7 mouse cellular contexts compared by ENCODE assay signal in the genomic region with DNA sequence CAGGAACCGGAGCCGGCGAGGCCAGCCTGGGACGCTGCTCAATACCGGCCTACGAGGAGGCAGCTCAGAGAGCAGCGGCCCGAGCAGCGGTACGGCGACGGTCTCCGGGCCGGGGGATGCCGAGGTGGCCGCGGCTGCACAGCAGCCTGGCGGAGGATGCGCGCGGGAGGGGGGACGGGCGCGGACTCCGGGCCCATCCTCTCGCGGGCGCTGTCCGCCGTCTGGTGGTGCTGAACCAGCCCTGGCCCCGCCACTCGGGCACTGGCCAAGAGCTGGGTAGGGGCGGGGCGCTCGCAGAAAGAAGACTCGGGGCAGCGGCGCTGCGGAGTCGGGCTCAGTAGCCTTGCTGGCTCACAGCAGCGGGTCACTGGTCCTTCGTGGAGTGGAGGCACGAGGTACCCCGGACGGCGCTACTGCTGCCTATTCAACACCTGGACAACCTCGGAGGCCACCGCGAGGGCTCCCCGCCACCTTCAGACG. TPM values are rescaled to one million over a fixed set of nuclear protein-coding genes. Genes with fewer than 3 reads are reported as not detected.
DNase-seq lines count a peak whose midpoint lies in the region; ATAC-seq and TF ChIP-seq lines count a peak whose summit lies in the region.

No protein-coding gene starts in this region.

- peaks cover 17% of the 10 kb centered on the region for H3K4me1 ChIP-seq in embryonic facial prominence, embryonic 14.5 days (ENCODE audit: control insufficient read depth, insufficient read depth, low read length)
- peaks cover 36% of the 10 kb centered on the region for H3K4me1 ChIP-seq in heart, embryonic 10.5 days
- peaks cover 22% of the 10 kb centered on the region; the same call in 1 of the 2 replicates for H3K4me1 ChIP-seq in limb, embryonic 14.5 days (ENCODE audit: control insufficient read depth, insufficient read depth, low read length)
- H3K4me1 ChIP-seq in midbrain, embryonic 16.5 days (ENCODE audit: control insufficient read depth, insufficient read depth, low read length): peaks cover 43% of the 10 kb centered on the region

- peak overlapping the region; percentile 52 for H3K9ac ChIP-seq in embryonic facial prominence, embryonic 14.5 days (ENCODE audit: low read depth, low read length)
- H3K9ac ChIP-seq in limb, embryonic 14.5 days (ENCODE audit: low read depth, low read length, severe bottlenecking): no peak overlapping the region
- peak overlapping the region; percentile 83 for H3K9ac ChIP-seq in midbrain, embryonic 16.5 days (ENCODE audit: low read depth, low read length)

- H3K36me3 ChIP-seq in embryonic facial prominence, embryonic 14.5 days (ENCODE audit: control insufficient read depth, insufficient read depth, low read length): no peaks in the 10 kb centered on the region
- H3K36me3 ChIP-seq in heart, embryonic 10.5 days: no peaks in the 10 kb centered on the region
- no peaks in the 10 kb centered on the region for H3K36me3 ChIP-seq in limb, embryonic 14.5 days (ENCODE audit: control insufficient read depth, insufficient read depth, low read length)
- no peaks in the 10 kb centered on the region for H3K36me3 ChIP-seq in midbrain, embryonic 16.5 days (ENCODE audit: control insufficient read depth, insufficient read depth, low read length)

- peak overlapping the region; percentile 100 for H3K4me2 ChIP-seq in embryonic facial prominence, embryonic 14.5 days (ENCODE audit: low read depth, low read length)
- peak overlapping the region; percentile 100 for H3K4me2 ChIP-seq in limb, embryonic 14.5 days (replicated peaks; ENCODE audit: low read depth, low read length, severe bottlenecking)
- H3K4me2 ChIP-seq in midbrain, embryonic 16.5 days (ENCODE audit: low read length): peak overlapping the region; percentile 86

- no peaks in the 10 kb centered on the region for H3K9me3 ChIP-seq in embryonic facial prominence, embryonic 14.5 days (ENCODE audit: control insufficient read depth, low read length)
- no peaks in the 10 kb centered on the region for H3K9me3 ChIP-seq in heart, embryonic 10.5 days
- H3K9me3 ChIP-seq in limb, embryonic 14.5 days (ENCODE audit: control insufficient read depth, low read length): no peaks in the 10 kb centered on the region
- no peaks in the 10 kb centered on the region for H3K9me3 ChIP-seq in midbrain, embryonic 16.5 days (replicated peaks; ENCODE audit: control insufficient read depth, low read length, poor library complexity, severe bottlenecking)

- H3K4me3 ChIP-seq in embryonic facial prominence, embryonic 14.5 days (ENCODE audit: low read depth, low read length): peak overlapping the region; percentile 65
- H3K4me3 ChIP-seq in heart, embryonic 10.5 days: peak overlapping the region; percentile 72
- peak overlapping the region; percentile 60 for H3K4me3 ChIP-seq in limb, embryonic 14.5 days (replicated peaks; ENCODE audit: low read length)
- H3K4me3 ChIP-seq in midbrain, embryonic 16.5 days (ENCODE audit: low read depth, low read length): peak overlapping the region; percentile 69

- peak; percentile 81 for DNase-seq in brain, adult 2 months (ENCODE audit: low read depth, low spot score)
- DNase-seq in embryonic facial prominence, embryonic 14.5 days (ENCODE audit: low spot score): peak; percentile 84
- DNase-seq in heart, embryonic 10.5 days (ENCODE audit: low spot score): peak; percentile 90
- peak; percentile 77 to 89 for DNase-seq in kidney, adult 8-10 months
- DNase-seq in limb, embryonic 14.5 days (ENCODE audit: low spot score): peak; percentile 66
- peak; percentile 68 to 88 for DNase-seq in spleen, postnatal 10 days (ENCODE audit: low spot score in 2 of 2)

- H3K27me3 ChIP-seq in embryonic facial prominence, embryonic 14.5 days (replicated peaks; ENCODE audit: control insufficient read depth, insufficient read depth, low read length): peaks cover 67% of the 10 kb centered on the region
- H3K27me3 ChIP-seq in heart, embryonic 10.5 days (ENCODE audit: insufficient read depth, poor library complexity, severe bottlenecking): peaks cover 76% of the 10 kb centered on the region
- peaks cover 63% of the 10 kb centered on the region for H3K27me3 ChIP-seq in limb, embryonic 14.5 days (ENCODE audit: control insufficient read depth, insufficient read depth, low read length)
- no peaks in the 10 kb centered on the region for H3K27me3 ChIP-seq in midbrain, embryonic 16.5 days (ENCODE audit: control insufficient read depth, insufficient read depth, low read depth, low read length)

- peak; percentile 91 for ATAC-seq in embryonic facial prominence, embryonic 14.5 days (ENCODE audit: low read depth)
- ATAC-seq in limb, embryonic 14.5 days (ENCODE audit: low FRiP score, low read depth): peak; percentile 87
- peak; percentile 70 for ATAC-seq in midbrain, embryonic 16.5 days

- 2% methylated on average over 22 of the region's 51 CpGs for WGBS in embryonic facial prominence, embryonic 14.5 days
- WGBS in heart, embryonic 10.5 days: under 1% methylated on average over 51 of the region's 51 CpGs
- 3% methylated on average over 20 of the region's 51 CpGs for WGBS in limb, embryonic 14.5 days
- WGBS in midbrain, embryonic 16.5 days: under 1% methylated on average over 44 of the region's 51 CpGs

- no peak for TF ChIP-seq POLR2A in limb, embryonic 14.5 days (IDR thresholded peaks at IDR 0.05; ENCODE audit: borderline replicate concordance, extremely low read depth, insufficient read depth, insufficient read length)

- H3K27ac ChIP-seq in embryonic facial prominence, embryonic 14.5 days (replicated peaks; ENCODE audit: low read depth, low read length): no peak overlapping the region
- H3K27ac ChIP-seq in heart, embryonic 10.5 days: peak overlapping the region; percentile 60
- no peak overlapping the region for H3K27ac ChIP-seq in limb, embryonic 14.5 days (replicated peaks; ENCODE audit: low read depth, low read length)
- H3K27ac ChIP-seq in midbrain, embryonic 16.5 days (ENCODE audit: low read length): peak overlapping the region; percentile 96

RNA-seq across cellular contexts. Expression of gene Trim67, which starts 0.3 kb away (rescaled TPM):
- 0.97 and 1.1 TPM in 2 replicates for polyA plus RNA-seq in embryonic facial prominence, embryonic 14.5 days (2014; fragmentation: Nextera tagmentation; extraction: Ambion mirVana)
- 0.05 and 0.10 TPM in 2 replicates for polyA plus RNA-seq in heart, embryonic 10.5 days (2016; fragmentation: Nextera tagmentation; extraction: Ambion mirVana)
- 0.20 and 0.29 TPM in 2 replicates for polyA plus RNA-seq in limb, embryonic 14.5 days (2012; rRNA removed)
- 0.03 and 0.04 TPM in 2 replicates for polyA plus RNA-seq in limb, embryonic 14.5 days (2014; fragmentation: Nextera tagmentation; extraction: Ambion mirVana)
- 28.0 and 29.5 TPM in 2 replicates for polyA plus RNA-seq in midbrain, embryonic 16.5 days (2015; fragmentation: Nextera tagmentation; extraction: Ambion mirVana)

RNA-seq across cellular contexts. Expression of gene Fam89a, which starts 41.6 kb away (rescaled TPM):
- 3.9 and 4.5 TPM in 2 replicates for polyA plus RNA-seq in embryonic facial prominence, embryonic 14.5 days (2014; fragmentation: Nextera tagmentation; extraction: Ambion mirVana)
- polyA plus RNA-seq in heart, embryonic 10.5 days (2016; fragmentation: Nextera tagmentation; extraction: Ambion mirVana): 2.5 and 8.2 TPM in 2 replicates
- 4.1 and 4.6 TPM in 2 replicates for polyA plus RNA-seq in limb, embryonic 14.5 days (2012; rRNA removed)
- 3.3 and 3.4 TPM in 2 replicates for polyA plus RNA-seq in limb, embryonic 14.5 days (2014; fragmentation: Nextera tagmentation; extraction: Ambion mirVana)
- 0.26 and 0.40 TPM in 2 replicates for polyA plus RNA-seq in midbrain, embryonic 16.5 days (2015; fragmentation: Nextera tagmentation; extraction: Ambion mirVana)

Comparison
In these comparisons a context has a peak if more than half of its experiments do, and no peak if none do; other contexts are left out.
1. H3K27ac ChIP-seq: peak in heart, embryonic 10.5 days (single experiment) and midbrain, embryonic 16.5 days (single experiment); none in embryonic facial prominence, embryonic 14.5 days (single experiment) and limb, embryonic 14.5 days (single experiment).
2. RNA of gene Trim67, which starts 0.3 kb away (polyA plus RNA-seq): 28.0 to 29.5 TPM in midbrain, embryonic 16.5 days; 0.97 to 1.1 TPM in embryonic facial prominence, embryonic 14.5 days, 0.03 to 0.29 TPM in limb, embryonic 14.5 days and 0.05 to 0.10 TPM in heart, embryonic 10.5 days; every median in the first group is over 10 times any median in the second.
3. Peak in every context shown above with its lines, with median percentiles within 50 percentile points of each other: DNase-seq, ATAC-seq, H3K4me2 ChIP-seq and H3K4me3 ChIP-seq.